Mouse (Mus musculus) myocyte (in vitro differentiated cells): ENCODE results near the gene Cyren.

ENCODE experiments used
- CEBPB ChIP-seq: IDR thresholded peaks from 2 replicates; pipeline ENCODE4 v1.6.1; 2011; ENCODE audit warnings: mild to moderate bottlenecking, moderate library complexity; ENCODE audit not compliant: poor library complexity, insufficient read depth, severe bottlenecking
- E2F4 ChIP-seq: IDR thresholded peaks from one replicate; pipeline ENCODE4 v1.6.1; 2011; ENCODE audit warnings: mild to moderate bottlenecking, control low read depth, moderate library complexity; ENCODE audit not compliant: insufficient read depth
- POLR2A ChIP-seq: IDR thresholded peaks from one replicate; pipeline ENCODE4 v1.6.1; 2011; ENCODE audit warnings: low read depth, mild to moderate bottlenecking, control low read depth, moderate library complexity; ENCODE audit not compliant: insufficient read length
- POLR2AphosphoS2 ChIP-seq: IDR thresholded peaks from one replicate; pipeline ENCODE4 v1.6.1; 2011; ENCODE audit warnings: low read depth, control low read depth; ENCODE audit not compliant: insufficient read length
- TCF12 ChIP-seq: IDR thresholded peaks from one replicate; pipeline ENCODE4 v1.6.1; 2011; ENCODE audit warnings: mild to moderate bottlenecking, control low read depth; ENCODE audit not compliant: poor library complexity, insufficient read depth, severe bottlenecking
- USF1 ChIP-seq: IDR thresholded peaks from one replicate; pipeline ENCODE4 v1.6.1; 2011; ENCODE audit warnings: low read depth, mild to moderate bottlenecking, control low read depth, moderate library complexity

DNA sequence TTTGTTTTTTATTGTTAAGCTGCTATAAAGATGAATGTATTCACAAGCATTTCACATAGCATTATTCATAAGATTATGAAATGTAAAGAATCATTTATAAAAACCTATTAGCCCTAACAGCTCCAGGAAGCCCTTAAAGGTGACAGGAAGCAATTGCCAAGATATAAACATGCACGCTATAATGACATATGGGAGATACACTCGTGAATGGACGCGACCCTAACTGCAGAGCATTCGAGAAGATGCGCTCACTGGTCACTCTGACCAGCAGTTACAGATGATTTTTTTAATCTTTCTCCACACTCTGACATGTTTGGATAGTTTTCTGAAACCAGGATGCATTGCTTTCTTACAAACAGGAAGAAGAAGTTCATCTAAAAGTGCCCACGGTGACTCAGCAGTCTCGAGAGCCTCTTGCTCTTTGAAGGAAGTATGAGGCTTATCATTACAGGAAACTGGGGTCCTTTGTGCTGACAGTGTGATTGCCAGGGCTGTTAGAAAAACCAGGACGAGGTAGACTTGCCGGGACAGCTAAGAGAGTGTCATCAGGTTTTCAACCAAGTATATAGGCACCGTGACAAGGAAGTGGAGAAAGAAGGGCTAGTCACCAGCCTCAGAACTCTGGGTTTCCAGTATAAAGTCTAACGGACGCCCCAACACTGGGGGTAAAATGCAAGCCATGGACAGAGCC lies 8.5 kb downstream of the Cyren start:
- TF ChIP-seq CEBPB = no peak
- TF ChIP-seq POLR2A = no peak
- no peak for TF ChIP-seq POLR2AphosphoS2
- no peak for TF ChIP-seq E2F4
- TF ChIP-seq TCF12 = no peak
- TF ChIP-seq USF1 = no peak
